In genomic region chr4:115838196-115838595, GRCm38 (mm10) we compare ENCODE assay signal across 8 mouse cellular contexts. TPM values are rescaled to one million over a fixed set of nuclear protein-coding genes. Genes with fewer than 3 reads are reported as not detected.
A peak's percentile ranks its signal among the peaks of the same experiment; 100 is the strongest.
DNase-seq lines count a peak whose midpoint lies in the region; ATAC-seq and TF ChIP-seq lines count a peak whose summit lies in the region.
"Had no signal": no experiment of that assay in that cellular context is flagged by ENCODE, and none has a peak within 500 bp of the region (broad histone marks: within the 10 kb centered on the region; RNA-seq: fewer than 3 reads in every experiment).

No protein-coding gene starts in this region.

- WGBS in midbrain, embryonic 10.5 days = 79% methylated on average over 4 of the region's 4 CpGs
- WGBS in midbrain, embryonic 14.5 days = 70% methylated on average over 4 of the region's 4 CpGs
- 55% methylated on average over 4 of the region's 4 CpGs for WGBS in forebrain, embryonic 14.5 days
- WGBS in limb, embryonic 13.5 days = 80% methylated on average over 4 of the region's 4 CpGs
- WGBS in stomach, embryonic 16.5 days = 75% methylated on average over 4 of the region's 4 CpGs
- 80% methylated on average over 4 of the region's 4 CpGs for WGBS in kidney, adult 2 months

- no peaks in the 10 kb centered on the region for H3K27me3 ChIP-seq in midbrain, embryonic 10.5 days (ENCODE audit: low read depth, poor library complexity, severe bottlenecking)
- H3K27me3 ChIP-seq in midbrain, embryonic 14.5 days (ENCODE audit: control insufficient read depth, insufficient read depth, low read length) = no peaks in the 10 kb centered on the region
- no peaks in the 10 kb centered on the region for H3K27me3 ChIP-seq in forebrain, embryonic 14.5 days (replicated peaks; ENCODE audit: control insufficient read depth, insufficient read depth, low read length)
- no peaks in the 10 kb centered on the region for H3K27me3 ChIP-seq in limb, embryonic 13.5 days
- H3K27me3 ChIP-seq in stomach, embryonic 16.5 days (ENCODE audit: control insufficient read depth, insufficient read depth, low read length) = no peaks in the 10 kb centered on the region
- H3K27me3 ChIP-seq in kidney, adult 2 months (replicated peaks; ENCODE audit: control insufficient read depth, insufficient read depth, low read length) = no peaks in the 10 kb centered on the region

- TF ChIP-seq POLR2A in kidney, adult 2 months (IDR thresholded peaks at IDR 0.05; ENCODE audit: low read depth, low read length) = no peak

- peaks cover 24% of the 10 kb centered on the region for H3K4me1 ChIP-seq in midbrain, embryonic 10.5 days
- peaks cover 3% of the 10 kb centered on the region for H3K4me1 ChIP-seq in midbrain, embryonic 14.5 days (ENCODE audit: control insufficient read depth, insufficient read depth, low read length)
- H3K4me1 ChIP-seq in forebrain, embryonic 14.5 days (ENCODE audit: control insufficient read depth, insufficient read depth, low read length) = peaks cover 6% of the 10 kb centered on the region; the same call in 1 of the 2 replicates
- peaks cover 12% of the 10 kb centered on the region for H3K4me1 ChIP-seq in limb, embryonic 13.5 days
- H3K4me1 ChIP-seq in stomach, embryonic 16.5 days (ENCODE audit: control insufficient read depth, insufficient read depth, low read length) = peaks cover 8% of the 10 kb centered on the region
- H3K4me1 ChIP-seq in kidney, adult 2 months (ENCODE audit: control insufficient read depth, insufficient read depth, low read length) = peaks cover 6% of the 10 kb centered on the region; the same call in 1 of the 2 replicates

- no peaks in the 10 kb centered on the region for H3K9me3 ChIP-seq in midbrain, embryonic 10.5 days (replicated peaks)
- no peaks in the 10 kb centered on the region for H3K9me3 ChIP-seq in midbrain, embryonic 14.5 days (ENCODE audit: control insufficient read depth, low read length)
- no peaks in the 10 kb centered on the region for H3K9me3 ChIP-seq in forebrain, embryonic 14.5 days (replicated peaks; ENCODE audit: control insufficient read depth, low read length)
- no peaks in the 10 kb centered on the region for H3K9me3 ChIP-seq in limb, embryonic 13.5 days
- no peaks in the 10 kb centered on the region for H3K9me3 ChIP-seq in stomach, embryonic 16.5 days (replicated peaks; ENCODE audit: control insufficient read depth, low read length)

- H3K27ac ChIP-seq in midbrain, embryonic 10.5 days (replicated peaks) = peak overlapping the region; percentile 83
- no peak overlapping the region for H3K27ac ChIP-seq in midbrain, embryonic 14.5 days (replicated peaks; ENCODE audit: low read depth, low read length)
- no peak overlapping the region for H3K27ac ChIP-seq in forebrain, embryonic 14.5 days (ENCODE audit: low read depth, low read length)
- no peak overlapping the region for H3K27ac ChIP-seq in limb, embryonic 13.5 days
- H3K27ac ChIP-seq in stomach, embryonic 16.5 days (ENCODE audit: low read length) = no peak overlapping the region
- no peak overlapping the region for H3K27ac ChIP-seq in kidney, adult 2 months (ENCODE audit: insufficient read depth, low read depth, low read length)

- no peak overlapping the region for H3K4me2 ChIP-seq in midbrain, embryonic 14.5 days (ENCODE audit: low read length)
- peak overlapping the region; percentile 65; the same call in 1 of the 2 replicates for H3K4me2 ChIP-seq in forebrain, embryonic 14.5 days (ENCODE audit: low read length)
- peak overlapping the region; percentile 64 for H3K4me2 ChIP-seq in limb, embryonic 13.5 days (replicated peaks)
- H3K4me2 ChIP-seq in stomach, embryonic 16.5 days (ENCODE audit: low read depth, low read length) = peak overlapping the region; percentile 71

- ATAC-seq in midbrain, embryonic 14.5 days (ENCODE audit: low FRiP score, low TSS enrichment) = no peak
- no peak for ATAC-seq in forebrain, embryonic 14.5 days
- no peak for ATAC-seq in limb, embryonic 13.5 days (ENCODE audit: low FRiP score, low read depth)
- ATAC-seq in stomach, embryonic 16.5 days (ENCODE audit: insufficient read depth, low FRiP score) = no peak

- DNase-seq in midbrain, embryonic 10.5 days (ENCODE audit: low spot score) = no peak
- no peak for DNase-seq in midbrain, embryonic 14.5 days
- no peak for DNase-seq in forebrain, embryonic 14.5 days (ENCODE audit: low spot score)
- no peak for DNase-seq in MN1 (ENCODE audit: low spot score)
- DNase-seq in kidney, adult 2 months = no peak

- no peak for TF ChIP-seq CTCF in kidney, adult 2 months (conservative IDR thresholded peaks at IDR 0.05; ENCODE audit: insufficient read depth, insufficient read length, low read depth, low read length)

- H3K9ac ChIP-seq in midbrain, embryonic 14.5 days (replicated peaks; ENCODE audit: low read length) = no peak overlapping the region
- H3K9ac ChIP-seq in forebrain, embryonic 14.5 days (ENCODE audit: low read length) = no peak overlapping the region
- no peak overlapping the region for H3K9ac ChIP-seq in limb, embryonic 13.5 days
- H3K9ac ChIP-seq in stomach, embryonic 16.5 days (ENCODE audit: low read length) = peak overlapping the region; percentile 3; the same call in 1 of the 2 replicates

- H3K36me3 ChIP-seq in midbrain, embryonic 10.5 days = peaks cover 10% of the 10 kb centered on the region; the same call in 1 of the 2 replicates
- no peaks in the 10 kb centered on the region for H3K36me3 ChIP-seq in midbrain, embryonic 14.5 days (ENCODE audit: control insufficient read depth, insufficient read depth, low read length)
- no peaks in the 10 kb centered on the region for H3K36me3 ChIP-seq in forebrain, embryonic 14.5 days (ENCODE audit: control insufficient read depth, insufficient read depth, low read length)
- peaks cover 19% of the 10 kb centered on the region for H3K36me3 ChIP-seq in limb, embryonic 13.5 days
- H3K36me3 ChIP-seq in stomach, embryonic 16.5 days (ENCODE audit: control insufficient read depth, insufficient read depth, low read length) = no peaks in the 10 kb centered on the region; the same call in 1 of the 2 replicates
- no peaks in the 10 kb centered on the region; the same call in 1 of the 2 replicates for H3K36me3 ChIP-seq in kidney, adult 2 months (ENCODE audit: control insufficient read depth, insufficient read depth, low read length)

- peak overlapping the region; percentile 68 for H3K4me3 ChIP-seq in midbrain, embryonic 10.5 days
- no peak overlapping the region; the same call in 1 of the 2 replicates for H3K4me3 ChIP-seq in midbrain, embryonic 14.5 days (replicated peaks; ENCODE audit: low read depth, low read length)
- H3K4me3 ChIP-seq in forebrain, embryonic 14.5 days (ENCODE audit: low read depth, low read length) = no peak overlapping the region
- no peak overlapping the region for H3K4me3 ChIP-seq in limb, embryonic 13.5 days
- H3K4me3 ChIP-seq in stomach, embryonic 16.5 days (replicated peaks; ENCODE audit: low read length) = peak overlapping the region; percentile 87
- H3K4me3 ChIP-seq in kidney, adult 2 months (ENCODE audit: insufficient read depth, low read depth, low read length) = no peak overlapping the region

RNA-seq across cellular contexts. Expression of gene Mknk1, which starts 0.8 kb away (rescaled TPM):
- 29.7 and 31.2 TPM in 2 replicates for polyA plus RNA-seq in midbrain, embryonic 10.5 days (2016; fragmentation: Nextera tagmentation; extraction: Ambion mirVana)
- 16.0 and 18.0 TPM in 2 replicates for polyA plus RNA-seq in midbrain, embryonic 14.5 days (2014; fragmentation: Nextera tagmentation; extraction: Ambion mirVana)
- 19.6 and 20.0 TPM in 2 replicates for polyA plus RNA-seq in forebrain, embryonic 14.5 days (2014; fragmentation: Nextera tagmentation; extraction: Ambion mirVana)
- 29.6 and 32.9 TPM in 2 replicates for polyA plus RNA-seq in limb, embryonic 13.5 days (2015; fragmentation: Nextera tagmentation; extraction: Ambion mirVana)
- polyA plus RNA-seq in stomach, embryonic 16.5 days (2015; fragmentation: Nextera tagmentation; extraction: Ambion mirVana) = 42.4 and 42.5 TPM in 2 replicates
- polyA plus RNA-seq in kidney, adult 2 months (2012; rRNA removed) = 30.6 and 33.8 TPM in 2 replicates

RNA-seq across cellular contexts. Expression of gene Mob3c, which starts 10.3 kb away (rescaled TPM):
- 4.4 and 6.7 TPM in 2 replicates for polyA plus RNA-seq in midbrain, embryonic 10.5 days (2016; fragmentation: Nextera tagmentation; extraction: Ambion mirVana)
- 2.5 and 4.1 TPM in 2 replicates for polyA plus RNA-seq in midbrain, embryonic 14.5 days (2014; fragmentation: Nextera tagmentation; extraction: Ambion mirVana)
- 3.1 and 3.9 TPM in 2 replicates for polyA plus RNA-seq in forebrain, embryonic 14.5 days (2014; fragmentation: Nextera tagmentation; extraction: Ambion mirVana)
- polyA plus RNA-seq in limb, embryonic 13.5 days (2015; fragmentation: Nextera tagmentation; extraction: Ambion mirVana) = 12.6 and 14.4 TPM in 2 replicates
- polyA plus RNA-seq in stomach, embryonic 16.5 days (2015; fragmentation: Nextera tagmentation; extraction: Ambion mirVana) = 11.8 and 12.9 TPM in 2 replicates
- 17.8 and 18.5 TPM in 2 replicates for polyA plus RNA-seq in kidney, adult 2 months (2012; rRNA removed)

RNA-seq across cellular contexts. Expression of gene Kncn, which starts 46.0 kb away (rescaled TPM):
- 0.07 TPM in 1 of 2 replicates, not detected in the other for polyA plus RNA-seq in midbrain, embryonic 10.5 days (2016; fragmentation: Nextera tagmentation; extraction: Ambion mirVana)
- polyA plus RNA-seq in midbrain, embryonic 14.5 days (2014; fragmentation: Nextera tagmentation; extraction: Ambion mirVana) = 0.15 and 0.24 TPM in 2 replicates
- polyA plus RNA-seq in forebrain, embryonic 14.5 days (2014; fragmentation: Nextera tagmentation; extraction: Ambion mirVana) = 0.31 TPM in 1 of 2 replicates, not detected in the other
- polyA plus RNA-seq in limb, embryonic 13.5 days (2015; fragmentation: Nextera tagmentation; extraction: Ambion mirVana) = not detected in 2 replicates
- not detected in 2 replicates for polyA plus RNA-seq in stomach, embryonic 16.5 days (2015; fragmentation: Nextera tagmentation; extraction: Ambion mirVana)
- polyA plus RNA-seq in kidney, adult 2 months (2012; rRNA removed) = 0.07 TPM in 1 of 2 replicates, not detected in the other
- polyA plus RNA-seq: gonadal fat pad, adult 2 months had no signal

RNA-seq across cellular contexts. Expression of gene 6430628N08Rik, which starts 52.3 kb away (rescaled TPM):
- polyA plus RNA-seq in midbrain, embryonic 10.5 days (2016; fragmentation: Nextera tagmentation; extraction: Ambion mirVana) = 0.21 and 0.30 TPM in 2 replicates
- polyA plus RNA-seq in midbrain, embryonic 14.5 days (2014; fragmentation: Nextera tagmentation; extraction: Ambion mirVana) = not detected in 2 replicates
- not detected in 2 replicates for polyA plus RNA-seq in forebrain, embryonic 14.5 days (2014; fragmentation: Nextera tagmentation; extraction: Ambion mirVana)
- not detected in 2 replicates for polyA plus RNA-seq in limb, embryonic 13.5 days (2015; fragmentation: Nextera tagmentation; extraction: Ambion mirVana)
- not detected in 2 replicates for polyA plus RNA-seq in stomach, embryonic 16.5 days (2015; fragmentation: Nextera tagmentation; extraction: Ambion mirVana)
- polyA plus RNA-seq in kidney, adult 2 months (2012; rRNA removed) = not detected in 2 replicates

RNA-seq across cellular contexts. Expression of gene Atpaf1, which starts 53.6 kb away (rescaled TPM):
- 50.0 and 53.8 TPM in 2 replicates for polyA plus RNA-seq in midbrain, embryonic 10.5 days (2016; fragmentation: Nextera tagmentation; extraction: Ambion mirVana)
- 37.8 and 44.3 TPM in 2 replicates for polyA plus RNA-seq in midbrain, embryonic 14.5 days (2014; fragmentation: Nextera tagmentation; extraction: Ambion mirVana)
- 30.1 and 36.2 TPM in 2 replicates for polyA plus RNA-seq in forebrain, embryonic 14.5 days (2014; fragmentation: Nextera tagmentation; extraction: Ambion mirVana)
- 60.5 and 60.8 TPM in 2 replicates for polyA plus RNA-seq in limb, embryonic 13.5 days (2015; fragmentation: Nextera tagmentation; extraction: Ambion mirVana)
- polyA plus RNA-seq in stomach, embryonic 16.5 days (2015; fragmentation: Nextera tagmentation; extraction: Ambion mirVana) = 33.7 and 36.2 TPM in 2 replicates
- polyA plus RNA-seq in kidney, adult 2 months (2012; rRNA removed) = 35.0 and 43.2 TPM in 2 replicates

Comparison
In these comparisons a context has a peak if more than half of its experiments do, and no peak if none do; other contexts are left out.
1. H3K4me3 ChIP-seq: peak in midbrain, embryonic 10.5 days (single experiment) and stomach, embryonic 16.5 days (single experiment); none in midbrain, embryonic 14.5 days (single experiment), forebrain, embryonic 14.5 days (single experiment), limb, embryonic 13.5 days (single experiment) and kidney, adult 2 months (single experiment).